Mouse (Mus musculus) limb, embryonic 11.5 days (tissue): Measurements from ENCODE around the gene Cpz. TPM values are rescaled to one million over a fixed set of nuclear protein-coding genes. Genes with fewer than 3 reads are reported as not detected.

ENCODE experiments used
- ATAC-seq: fragments of 200-750 bp; cut with Nextera tagmentation; 2 replicates; pipeline ENCODE4 v1.8.0; 2017; ENCODE audit warnings: low read depth; ENCODE audit not compliant: insufficient number of reproducible peaks, low FRiP score, low TSS enrichment
- DNase-seq: peaks from one replicate; pipeline ENCODE4 v3.0.0-alpha.2; 2015; ENCODE audit warnings: low spot score
- H3K27ac ChIP-seq: fragments of 300-500 bp; sonication (generic); replicated peaks from 2 replicates; pipeline ENCODE4 v1.5.1; 2014; ENCODE audit warnings: low read depth, mild to moderate bottlenecking, low read length
- H3K27me3 ChIP-seq: fragments of 300-500 bp; sonication (generic); 2 replicates; pipeline ENCODE4 v1.6.1; 2014; ENCODE audit warnings: mild to moderate bottlenecking, low read length, mixed read lengths; ENCODE audit not compliant: control insufficient read depth, insufficient read depth
- H3K36me3 ChIP-seq: fragments of 300-500 bp; sonication (generic); 2 replicates; pipeline ENCODE4 v1.6.1; 2014; ENCODE audit warnings: mild to moderate bottlenecking, low read length, moderate library complexity, mixed read lengths; ENCODE audit not compliant: control insufficient read depth, insufficient read depth
- H3K4me1 ChIP-seq: fragments of 300-500 bp; sonication (generic); 2 replicates; pipeline ENCODE4 v1.6.1; 2014; ENCODE audit warnings: low read length, mixed read lengths; ENCODE audit not compliant: control insufficient read depth, insufficient read depth
- H3K4me2 ChIP-seq: fragments of 300-500 bp; sonication (generic); 2 replicates; pipeline ENCODE4 v1.6.1; 2014; ENCODE audit warnings: low read depth, mild to moderate bottlenecking, moderate library complexity; ENCODE audit not compliant: severe bottlenecking
- H3K4me3 ChIP-seq: fragments of 300-500 bp; sonication (generic); 2 replicates; pipeline ENCODE4 v1.5.1; 2014; ENCODE audit warnings: low read depth, low read length
- H3K9ac ChIP-seq: fragments of 300-500 bp; sonication (generic); 2 replicates; pipeline ENCODE4 v1.6.1; 2014; ENCODE audit warnings: mild to moderate bottlenecking, low read length
- H3K9me3 ChIP-seq: fragments of 300-500 bp; sonication (generic); 2 replicates; pipeline ENCODE4 v1.6.1; 2016; ENCODE audit warnings: low read length; ENCODE audit not compliant: control insufficient read depth
- WGBS: fragments of 180-500 bp; shearing (Covaris S2); extraction: QIAGEN DNeasy Blood & Tissue Kit; methylation state at CpG from one replicate; pipeline ENCODE4 v1.1.7; 2014; 5-methylcytosine and 5-hydroxymethylcytosine counted together
- polyA plus RNA-seq: library from polyadenylated mRNA; unstranded; fragments of >200 nt; fragmentation: Nextera tagmentation; extraction: Ambion mirVana; gene quantifications from 2 replicates; pipeline ENCODE4 v1.2.1, GENCODE M21; 2014

Gene Cpz
- polyA plus RNA-seq, 1 experiment from 2014 or later, result 2.2 TPM

- no peak overlapping the region for H3K4me2 ChIP-seq
- H3K9me3 ChIP-seq, result no peaks in the 10 kb centered on the region
- DNase-seq (no peak), ATAC-seq (no peak)
- peaks cover 6% of the 10 kb centered on the region for H3K36me3 ChIP-seq
- WGBS, result 82% methylated on average over 13 of the region's 13 CpGs
- H3K4me3 ChIP-seq, result no peak overlapping the region
- H3K9ac ChIP-seq, result no peak overlapping the region
- H3K27ac ChIP-seq, result no peak overlapping the region
- H3K4me1 ChIP-seq, result no peaks in the 10 kb centered on the region
- H3K27me3 ChIP-seq, result no peaks in the 10 kb centered on the region
These were observed 32.6 kb upstream of the Cpz start for GRCm38 (mm10) chr5:35557946-35558621.

DNA sequence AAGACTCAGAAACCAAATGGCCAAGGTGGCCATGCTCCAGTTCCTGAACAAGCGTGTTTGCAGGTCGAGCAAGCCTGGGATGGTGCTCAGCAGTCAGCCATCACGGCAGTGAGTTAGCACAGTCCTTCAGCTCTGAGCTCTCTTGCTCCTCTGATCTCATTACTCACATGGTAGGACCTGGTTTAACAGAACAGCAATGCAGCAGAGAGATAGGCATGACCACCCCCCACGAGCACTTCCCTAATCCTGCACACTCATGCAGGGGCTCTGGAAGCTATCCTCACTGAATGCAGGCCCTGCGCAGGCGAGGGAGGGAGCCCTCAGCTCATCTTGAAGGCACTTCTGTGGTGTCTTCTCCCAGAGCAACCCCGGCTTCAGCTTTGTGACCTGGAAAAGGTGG is 30.9 kb upstream of the Cpz start:
- 88% methylated on average over 7 of the region's 7 CpGs for WGBS
- peaks cover 5% of the 10 kb centered on the region; the same call in 1 of the 2 replicates for H3K36me3 ChIP-seq
- H3K4me3 ChIP-seq, result no peak overlapping the region
- no peak overlapping the region for H3K4me2 ChIP-seq
- no peaks in the 10 kb centered on the region for H3K4me1 ChIP-seq
- ATAC-seq (no peak), DNase-seq (no peak)
- H3K27me3 ChIP-seq, result no peaks in the 10 kb centered on the region
- no peak overlapping the region for H3K9ac ChIP-seq
- H3K27ac ChIP-seq, result no peak overlapping the region
- no peaks in the 10 kb centered on the region for H3K9me3 ChIP-seq

DNA sequence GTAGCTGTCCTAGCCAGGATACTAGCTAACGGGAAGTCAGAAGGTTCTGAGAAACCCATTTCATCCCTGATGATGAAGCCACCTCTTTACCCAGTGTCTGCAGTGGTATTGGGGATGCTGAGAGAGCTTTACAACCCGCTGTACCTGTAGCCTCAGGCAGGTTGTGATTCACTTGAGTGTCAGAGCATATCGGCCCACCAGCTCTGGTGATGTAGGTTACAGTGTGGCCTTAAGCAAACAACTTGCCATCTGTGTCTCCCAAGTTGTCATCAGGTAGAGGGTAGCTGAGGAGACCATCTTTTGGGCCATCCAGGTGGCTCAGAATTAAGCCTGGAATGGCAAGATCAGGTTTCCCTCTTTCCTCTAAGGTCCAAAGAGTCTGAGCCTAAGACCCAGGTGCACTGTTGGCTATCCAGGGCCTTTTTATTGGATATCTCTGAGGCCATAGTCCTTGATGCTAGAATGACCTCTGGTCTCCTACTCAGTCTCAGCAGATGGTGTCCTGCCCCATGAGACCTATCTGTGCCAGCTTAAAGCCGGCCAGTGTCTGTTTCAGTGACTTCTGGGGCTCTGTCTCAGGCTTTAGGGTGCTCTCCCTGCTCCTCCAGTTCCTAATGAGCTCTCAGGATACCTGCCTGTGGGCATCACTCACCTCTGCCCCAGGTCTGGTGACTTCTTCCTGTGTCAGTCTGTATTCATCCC is 27.5 kb upstream of the Cpz start:
- Histone ChIP-seq H3K4me2 (no peak overlapping the region), H3K4me1 (no peaks in the 10 kb centered on the region), H3K9me3 (no peaks in the 10 kb centered on the region), H3K9ac (no peak overlapping the region), H3K27ac (no peak overlapping the region), H3K36me3 (peaks cover 3% of the 10 kb centered on the region; the same call in 1 of the 2 replicates), H3K4me3 (no peak overlapping the region), H3K27me3 (no peaks in the 10 kb centered on the region)
- ATAC-seq (no peak), DNase-seq (no peak)
- WGBS, result 75% methylated on average over 4 of the region's 4 CpGs

- no peak for DNase-seq
- Histone ChIP-seq H3K9ac (no peak overlapping the region), H3K9me3 (no peaks in the 10 kb centered on the region), H3K4me2 (no peak overlapping the region), H3K36me3 (no peaks in the 10 kb centered on the region), H3K4me1 (no peaks in the 10 kb centered on the region), H3K27ac (no peak overlapping the region), H3K27me3 (no peaks in the 10 kb centered on the region), H3K4me3 (no peak overlapping the region)
- ATAC-seq, result no peak
- WGBS, result 45% methylated on average over 7 of the region's 7 CpGs
These were observed 26.6 kb upstream of the Cpz start for GRCm38 (mm10) chr5:35551855-35552837.

DNA sequence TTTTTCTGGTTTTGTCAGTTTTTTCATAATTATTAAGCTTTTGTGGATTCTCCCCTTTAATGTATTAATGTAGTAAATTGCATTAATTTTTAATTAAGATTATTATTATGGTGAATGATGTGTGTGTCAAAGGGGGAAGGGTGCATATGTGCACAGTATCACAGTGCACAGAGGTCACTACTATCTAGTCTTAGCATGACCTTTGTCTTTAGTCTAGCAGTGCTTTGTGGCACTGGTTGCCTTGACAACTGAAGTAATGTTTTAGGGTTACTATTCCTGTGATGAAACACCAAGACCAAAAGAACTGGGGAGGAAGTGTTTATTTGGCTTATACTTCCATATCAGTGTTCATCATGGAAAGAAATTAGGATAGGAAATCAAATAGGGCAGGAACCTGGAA is 20.6 kb upstream of the Cpz start:
- no peak for DNase-seq

GRCm38 (mm10) chr5:35541059-35541790 is 15.7 kb upstream of the Cpz start:
- Histone ChIP-seq H3K9me3 (no peaks in the 10 kb centered on the region), H3K27me3 (no peaks in the 10 kb centered on the region), H3K4me1 (no peaks in the 10 kb centered on the region; the same call in 1 of the 2 replicates), H3K4me3 (no peak overlapping the region), H3K9ac (no peak overlapping the region), H3K4me2 (no peak overlapping the region), H3K27ac (no peak overlapping the region; the same call in 1 of the 2 replicates), H3K36me3 (no peaks in the 10 kb centered on the region)
- ATAC-seq (no peak), DNase-seq (peak; percentile 48)
- WGBS, result 51% methylated on average over 4 of the region's 4 CpGs

More for the DNA sequence above, 20.6 kb upstream of the Cpz start:
- no peaks in the 10 kb centered on the region for H3K9me3 ChIP-seq
- no peaks in the 10 kb centered on the region for H3K27me3 ChIP-seq
- no peak overlapping the region for H3K27ac ChIP-seq
- H3K4me2 ChIP-seq, result no peak overlapping the region
- H3K4me1 ChIP-seq, result no peaks in the 10 kb centered on the region
- no peak overlapping the region for H3K4me3 ChIP-seq
- no peak for ATAC-seq
- H3K9ac ChIP-seq, result no peak overlapping the region
- no peaks in the 10 kb centered on the region for H3K36me3 ChIP-seq

DNA sequence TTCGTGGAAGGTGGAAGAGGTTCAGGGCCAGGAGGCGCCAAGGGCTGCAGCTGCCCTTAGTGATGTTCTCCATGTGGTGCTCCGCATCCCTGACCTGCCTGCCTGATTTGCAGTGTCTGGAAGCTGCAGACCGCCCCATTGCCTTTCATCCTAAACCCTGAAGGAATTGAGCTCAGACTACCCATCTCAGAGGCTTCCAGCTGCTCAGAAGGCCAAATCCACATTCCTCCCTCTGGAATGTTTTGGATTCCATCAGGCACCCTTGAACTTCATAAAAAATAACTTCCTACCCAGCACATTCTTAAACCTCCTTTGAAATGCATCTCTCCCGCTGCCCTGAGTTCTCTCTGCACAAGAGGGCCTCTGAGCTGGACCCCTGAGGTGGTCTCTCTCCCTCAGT is 15.1 kb upstream of the Cpz start:
- Histone ChIP-seq H3K4me3 (no peak overlapping the region), H3K4me1 (no peaks in the 10 kb centered on the region; the same call in 1 of the 2 replicates), H3K27me3 (no peaks in the 10 kb centered on the region), H3K27ac (no peak overlapping the region; the same call in 1 of the 2 replicates), H3K36me3 (no peaks in the 10 kb centered on the region), H3K4me2 (no peak overlapping the region), H3K9ac (no peak overlapping the region), H3K9me3 (no peaks in the 10 kb centered on the region)
- ATAC-seq, result no peak
- WGBS, result 51% methylated on average over 5 of the region's 5 CpGs
- DNase-seq, result no peak

DNA sequence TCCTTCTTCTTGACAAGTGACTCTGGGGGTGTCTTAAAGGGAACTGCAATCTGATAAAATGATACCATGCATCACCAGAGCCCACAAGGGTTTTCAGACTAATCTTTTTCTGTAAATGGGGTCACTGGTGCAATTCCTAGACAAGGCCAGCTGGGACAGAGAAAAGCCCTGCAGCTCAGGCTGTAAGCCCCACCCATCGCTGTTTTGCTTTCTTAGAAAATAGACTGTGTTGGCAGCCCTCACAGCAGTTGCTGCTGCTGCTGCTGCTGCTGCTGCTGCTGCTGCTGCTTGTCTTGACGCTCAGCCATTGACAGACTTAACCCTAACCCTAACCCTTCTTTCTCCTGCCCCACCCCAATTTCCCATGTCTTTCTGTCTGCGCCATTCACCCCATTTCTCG is 14.1 kb upstream of the Cpz start:
- Histone ChIP-seq H3K27ac (no peak overlapping the region), H3K4me3 (no peak overlapping the region), H3K36me3 (no peaks in the 10 kb centered on the region), H3K4me2 (no peak overlapping the region), H3K4me1 (no peaks in the 10 kb centered on the region; the same call in 1 of the 2 replicates), H3K9ac (no peak overlapping the region), H3K9me3 (no peaks in the 10 kb centered on the region), H3K27me3 (no peaks in the 10 kb centered on the region)
- ATAC-seq, result no peak
- WGBS, result 73% methylated on average over 4 of the region's 4 CpGs
- no peak for DNase-seq
